Mouse (Mus musculus): ENCODE results near the gene Yif1a. TPM values are rescaled to one million over a fixed set of nuclear protein-coding genes. Genes with fewer than 3 reads are reported as not detected.

Gene Yif1a
- polyA plus RNA-seq, 2 experiments: 130 to 144 TPM

GRCm38 (mm10) chr19:5062041-5062440 lies 26.3 kb upstream of the Yif1a start:
- TF ChIP-seq POLR2A (IDR thresholded peaks at IDR 0.05; ENCODE audit: borderline replicate concordance, extremely low read depth, insufficient read depth, insufficient read length): no peak
- Histone ChIP-seq H3K27ac (replicated peaks; ENCODE audit: low read depth, low read length) (no peak overlapping the region), H3K27me3 (ENCODE audit: control insufficient read depth, insufficient read depth, low read length) (no peaks in the 10 kb centered on the region), H3K4me2 (replicated peaks; ENCODE audit: low read depth, low read length, severe bottlenecking) (no peak overlapping the region), H3K4me3 (replicated peaks; ENCODE audit: low read length) (no peak overlapping the region), H3K36me3 (ENCODE audit: control insufficient read depth, insufficient read depth, low read length) (no peaks in the 10 kb centered on the region), H3K4me1 (ENCODE audit: control insufficient read depth, insufficient read depth, low read length) (peaks cover 38% of the 10 kb centered on the region), H3K9ac (ENCODE audit: low read depth, low read length, severe bottlenecking) (no peak overlapping the region), H3K9me3 (ENCODE audit: control insufficient read depth, low read length) (no peaks in the 10 kb centered on the region)
- no peak for ATAC-seq (ENCODE audit: low FRiP score, low read depth)
- 88% methylated on average over 5 of the region's 5 CpGs for WGBS
- DNase-seq (ENCODE audit: low spot score): no peak

GRCm38 (mm10) chr19:5062446-5062845 lies 25.9 kb upstream of the Yif1a start:
- no peak overlapping the region for H3K4me3 ChIP-seq (replicated peaks; ENCODE audit: low read length)

GRCm38 (mm10) chr19:5065104-5065503 lies 23.2 kb upstream of the Yif1a start:
- no peak for TF ChIP-seq POLR2A (IDR thresholded peaks at IDR 0.05; ENCODE audit: borderline replicate concordance, extremely low read depth, insufficient read depth, insufficient read length)
- peaks cover 42% of the 10 kb centered on the region for H3K4me1 ChIP-seq (ENCODE audit: control insufficient read depth, insufficient read depth, low read length)
- DNase-seq (ENCODE audit: low spot score) (no peak), ATAC-seq (ENCODE audit: low FRiP score, low read depth) (no peak)
- H3K4me3 ChIP-seq (replicated peaks; ENCODE audit: low read length): no peak overlapping the region
- 69% methylated on average over 7 of the region's 7 CpGs for WGBS
- no peak overlapping the region for H3K27ac ChIP-seq (replicated peaks; ENCODE audit: low read depth, low read length)
- no peak overlapping the region for H3K4me2 ChIP-seq (replicated peaks; ENCODE audit: low read depth, low read length, severe bottlenecking)
- H3K36me3 ChIP-seq (ENCODE audit: control insufficient read depth, insufficient read depth, low read length): no peaks in the 10 kb centered on the region
- no peaks in the 10 kb centered on the region for H3K27me3 ChIP-seq (ENCODE audit: control insufficient read depth, insufficient read depth, low read length)
- H3K9me3 ChIP-seq (ENCODE audit: control insufficient read depth, low read length): no peaks in the 10 kb centered on the region
- no peak overlapping the region for H3K9ac ChIP-seq (ENCODE audit: low read depth, low read length, severe bottlenecking)

More at GRCm38 (mm10) chr19:5062446-5062845, 25.9 kb upstream of the Yif1a start:
- no peak for TF ChIP-seq POLR2A (IDR thresholded peaks at IDR 0.05; ENCODE audit: borderline replicate concordance, extremely low read depth, insufficient read depth, insufficient read length)
- no peaks in the 10 kb centered on the region for H3K36me3 ChIP-seq (ENCODE audit: control insufficient read depth, insufficient read depth, low read length)
- ATAC-seq (ENCODE audit: low FRiP score, low read depth) (no peak), DNase-seq (ENCODE audit: low spot score) (no peak)
- H3K4me1 ChIP-seq (ENCODE audit: control insufficient read depth, insufficient read depth, low read length): peaks cover 42% of the 10 kb centered on the region
- H3K27me3 ChIP-seq (ENCODE audit: control insufficient read depth, insufficient read depth, low read length): no peaks in the 10 kb centered on the region
- H3K27ac ChIP-seq (replicated peaks; ENCODE audit: low read depth, low read length): no peak overlapping the region
- H3K4me2 ChIP-seq (replicated peaks; ENCODE audit: low read depth, low read length, severe bottlenecking): no peak overlapping the region
- no peaks in the 10 kb centered on the region for H3K9me3 ChIP-seq (ENCODE audit: control insufficient read depth, low read length)
- H3K9ac ChIP-seq (ENCODE audit: low read depth, low read length, severe bottlenecking): no peak overlapping the region
- WGBS: 43% methylated on average over 6 of the region's 6 CpGs

- ATAC-seq (ENCODE audit: low FRiP score, low read depth) (no peak), DNase-seq (ENCODE audit: low spot score) (no peak)
- H3K4me3 ChIP-seq (replicated peaks; ENCODE audit: low read length): peak overlapping the region; percentile 64
- no peaks in the 10 kb centered on the region for H3K9me3 ChIP-seq (ENCODE audit: control insufficient read depth, low read length)
- peak overlapping the region; percentile 94 for H3K4me2 ChIP-seq (replicated peaks; ENCODE audit: low read depth, low read length, severe bottlenecking)
- no peaks in the 10 kb centered on the region for H3K27me3 ChIP-seq (ENCODE audit: control insufficient read depth, insufficient read depth, low read length)
- H3K4me1 ChIP-seq (ENCODE audit: control insufficient read depth, insufficient read depth, low read length): peaks cover 44% of the 10 kb centered on the region
- 4% methylated on average over 15 of the region's 15 CpGs for WGBS
- H3K36me3 ChIP-seq (ENCODE audit: control insufficient read depth, insufficient read depth, low read length): no peaks in the 10 kb centered on the region
- H3K27ac ChIP-seq (replicated peaks; ENCODE audit: low read depth, low read length): peak overlapping the region; percentile 87
- 0 out of 2 replicates have a peak, but pooled peaks have one; percentile 6 for TF ChIP-seq POLR2A (IDR thresholded peaks at IDR 0.05; ENCODE audit: borderline replicate concordance, extremely low read depth, insufficient read depth, insufficient read length)
- peak overlapping the region; percentile 76 for H3K9ac ChIP-seq (ENCODE audit: low read depth, low read length, severe bottlenecking)
These were observed 21.1 kb upstream of the Yif1a start for GRCm38 (mm10) chr19:5067040-5067799.

GRCm38 (mm10) chr19:5067867-5068569 lies 20.3 kb upstream of the Yif1a start, which contains the start of gene Cd248:
Gene Cd248 (plus strand): TSS chr19:5068078.
- Histone ChIP-seq H3K27ac (replicated peaks; ENCODE audit: low read depth, low read length) (peak within 1 kb of the TSS; percentile 87), H3K4me3 (replicated peaks; ENCODE audit: low read length) (peak within 1 kb of the TSS; percentile 64), H3K27me3 (ENCODE audit: control insufficient read depth, insufficient read depth, low read length) (no peaks in the 10 kb centered on the region), H3K9ac (ENCODE audit: low read depth, low read length, severe bottlenecking) (peak within 1 kb of the TSS; percentile 76), H3K9me3 (ENCODE audit: control insufficient read depth, low read length) (no peaks in the 10 kb centered on the region), H3K4me1 (ENCODE audit: control insufficient read depth, insufficient read depth, low read length) (peaks cover 44% of the 10 kb centered on the region), H3K36me3 (ENCODE audit: control insufficient read depth, insufficient read depth, low read length) (no peaks in the 10 kb centered on the region), H3K4me2 (replicated peaks; ENCODE audit: low read depth, low read length, severe bottlenecking) (peak within 1 kb of the TSS; percentile 94)
- TF ChIP-seq POLR2A (IDR thresholded peaks at IDR 0.05; ENCODE audit: borderline replicate concordance, extremely low read depth, insufficient read depth, insufficient read length): peak; percentile 88; the same call in 1 of the 2 replicates
- ATAC-seq (ENCODE audit: low FRiP score, low read depth) (peak; percentile 50; the same call in 1 of the 2 replicates), DNase-seq (ENCODE audit: low spot score) (peak; percentile 92)
- WGBS: 2% methylated on average over 34 of the region's 56 CpGs

All from limb, embryonic 14.5 days (tissue).